ENCODE assay signal across 8 mouse cellular contexts in the genomic region with DNA sequence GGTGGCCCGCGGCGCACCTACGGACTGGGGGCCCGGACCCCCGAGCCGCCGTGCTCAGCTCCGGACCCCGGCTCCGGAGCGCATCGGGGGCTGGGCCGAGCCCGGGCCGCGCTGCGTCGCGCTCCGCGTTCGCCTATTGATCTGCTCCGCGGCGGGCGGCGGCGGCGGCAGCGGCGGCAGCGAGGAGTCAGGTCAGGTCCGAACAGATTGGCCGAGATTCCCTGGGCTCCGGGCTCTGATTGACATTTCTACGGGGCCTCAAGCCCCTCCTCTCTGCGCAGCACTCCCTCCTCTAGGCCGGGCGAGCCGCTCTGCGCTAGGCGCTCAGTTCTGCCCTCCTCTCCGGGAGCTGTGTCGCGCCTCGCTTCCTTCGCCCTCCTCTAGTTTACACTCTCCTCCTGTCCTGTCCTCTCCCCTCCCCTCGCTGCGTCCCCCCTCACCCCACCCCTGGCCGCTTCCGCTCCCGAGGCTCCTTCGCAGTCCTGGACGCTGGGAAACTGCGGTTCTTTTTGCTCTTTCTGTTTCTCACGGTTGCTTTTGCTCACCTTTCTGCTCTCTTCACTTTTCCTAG. TPM values are rescaled to one million over a fixed set of nuclear protein-coding genes. Genes with fewer than 3 reads are reported as not detected.
DNase-seq lines count a peak whose midpoint lies in the region; ATAC-seq and TF ChIP-seq lines count a peak whose summit lies in the region.

No protein-coding gene starts in this region.

- no peaks in the 10 kb centered on the region for H3K36me3 ChIP-seq in embryonic facial prominence, embryonic 15.5 days
- H3K36me3 ChIP-seq in heart, postnatal 0 days (replicated peaks; ENCODE audit: control insufficient read depth, insufficient read depth, low read length) = no peaks in the 10 kb centered on the region

- peak overlapping the region; percentile 67 for H3K4me3 ChIP-seq in embryonic facial prominence, embryonic 15.5 days (replicated peaks)
- H3K4me3 ChIP-seq in heart, postnatal 0 days (ENCODE audit: low read depth, low read length) = peak overlapping the region; percentile 75

- no peak for TF ChIP-seq CTCF in heart, postnatal 0 days (IDR thresholded peaks at IDR 0.05; ENCODE audit: low read depth)

- peak overlapping the region; percentile 94 for H3K4me2 ChIP-seq in embryonic facial prominence, embryonic 15.5 days (replicated peaks)
- H3K4me2 ChIP-seq in heart, postnatal 0 days (ENCODE audit: low read depth, low read length) = peak overlapping the region; percentile 74

- no peak for TF ChIP-seq EP300 in heart, postnatal 0 days (IDR thresholded peaks at IDR 0.05; ENCODE audit: low read depth)

- WGBS in embryonic facial prominence, embryonic 15.5 days = 0% methylated on average over 57 of the region's 57 CpGs
- under 1% methylated on average over 41 of the region's 57 CpGs for WGBS in heart, postnatal 0 days

- peaks cover 68% of the 10 kb centered on the region for H3K4me1 ChIP-seq in embryonic facial prominence, embryonic 15.5 days
- peaks cover 16% of the 10 kb centered on the region for H3K4me1 ChIP-seq in heart, postnatal 0 days (ENCODE audit: control insufficient read depth, insufficient read depth)

- H3K9me3 ChIP-seq in embryonic facial prominence, embryonic 15.5 days (replicated peaks) = no peaks in the 10 kb centered on the region
- no peaks in the 10 kb centered on the region for H3K9me3 ChIP-seq in heart, postnatal 0 days (replicated peaks; ENCODE audit: control insufficient read depth, low read length)

- H3K27me3 ChIP-seq in embryonic facial prominence, embryonic 15.5 days = peaks cover 72% of the 10 kb centered on the region
- H3K27me3 ChIP-seq in heart, postnatal 0 days (ENCODE audit: control insufficient read depth, insufficient read depth, low read length) = peaks cover 76% of the 10 kb centered on the region

- peak; percentile 81 for ATAC-seq in embryonic facial prominence, embryonic 15.5 days (ENCODE audit: insufficient number of reproducible peaks, low FRiP score, low TSS enrichment, low read depth)
- ATAC-seq in heart, postnatal 0 days (ENCODE audit: insufficient read depth, low read depth) = peak; percentile 84
- peak; percentile 30; the same call in 1 of the 2 replicates for ATAC-seq in megakaryocyte progenitor cell, adult 5-6 weeks (replicated peaks; ENCODE audit: poor library complexity)
- no peak for ATAC-seq in CD4-positive, CD25-positive, alpha-beta regulatory T cell, adult 4 months

- peak; percentile 88 for DNase-seq in 3T3-L1 (ENCODE audit: low read depth, low spot score)
- DNase-seq in adrenal gland, postnatal 25 days = peak; percentile 71
- DNase-seq in heart, postnatal 0 days (ENCODE audit: low spot score) = peak; percentile 89
- peak; percentile 86 to 89 for DNase-seq in kidney, postnatal 36 days
- peak; percentile 20 for DNase-seq in urinary bladder, postnatal 25 days (ENCODE audit: low spot score)

- H3K9ac ChIP-seq in embryonic facial prominence, embryonic 15.5 days = peak overlapping the region; percentile 69
- H3K9ac ChIP-seq in heart, postnatal 0 days (replicated peaks; ENCODE audit: low read depth, low read length) = peak overlapping the region; percentile 73

- H3K27ac ChIP-seq in embryonic facial prominence, embryonic 15.5 days (replicated peaks) = peak overlapping the region; percentile 95
- H3K27ac ChIP-seq in heart, postnatal 0 days (ENCODE audit: low read depth) = peak overlapping the region; percentile 91

RNA-seq across cellular contexts. Expression of a gene that starts 0.5 kb away (rescaled TPM):
- total RNA-seq in adrenal gland, postnatal 25 days (2021) = 9.2 and 10.8 TPM in 2 replicates
- 18.9 and 22.9 TPM in 2 replicates for polyA plus RNA-seq in embryonic facial prominence, embryonic 15.5 days (2015; fragmentation: Nextera tagmentation; extraction: Ambion mirVana)
- total RNA-seq in heart, postnatal 0 days (2014; rRNA removed; ENCODE audit: low replicate concordance) = 34.5 and 40.1 TPM in 2 replicates
- 25.6 and 26.4 TPM in 2 replicates for polyA plus RNA-seq in heart, postnatal 0 days (2015; fragmentation: Nextera tagmentation; extraction: Ambion mirVana)
- total RNA-seq in megakaryocyte progenitor cell, adult 5-6 weeks (2015) = not detected in 2 replicates
- not detected in 2 replicates for total RNA-seq in megakaryocyte progenitor cell, adult 5-6 weeks (2017)
- polyA plus RNA-seq in CD4-positive, CD25-positive, alpha-beta regulatory T cell, adult 4 months (2017; shearing (Covaris generic)) = not detected

Comparison
In these comparisons a context has a peak if more than half of its experiments do, and no peak if none do; other contexts are left out.
1. DNase-seq: peak in every context shown above with its lines; median percentile 89 in heart, postnatal 0 days; 88 in 3T3-L1; 88 in kidney, postnatal 36 days; 71 in adrenal gland, postnatal 25 days; 20 in urinary bladder, postnatal 25 days.
2. RNA of a gene that starts 0.5 kb away (total RNA-seq): 34.5 to 40.1 TPM in heart, postnatal 0 days and 9.2 to 10.8 TPM in adrenal gland, postnatal 25 days; not detected in megakaryocyte progenitor cell, adult 5-6 weeks; every median in the first group is over 10 times any median in the second.